Mouse (Mus musculus) C2C12 (cell line): ENCODE measurements around the gene Kcnk13.

Experiments
- CEBPB ChIP-seq: IDR thresholded peaks from one replicate; pipeline ENCODE4 v1.6.1; 2011; ENCODE audit warnings: low read depth, mild to moderate bottlenecking, control low read depth, moderate library complexity
- CTCF ChIP-seq: IDR thresholded peaks from one replicate; pipeline ENCODE4 v1.5.1; 2011; ENCODE audit not compliant: control insufficient read depth, insufficient read depth, insufficient read length
- MAX ChIP-seq: IDR thresholded peaks from one replicate; pipeline ENCODE4 v1.6.1; 2011; ENCODE audit warnings: mild to moderate bottlenecking, control low read depth
- MYOD1 ChIP-seq: IDR thresholded peaks from one replicate; pipeline ENCODE4 v1.6.1; 2011; ENCODE audit warnings: low read depth; ENCODE audit not compliant: control insufficient read depth, insufficient read length

- TF ChIP-seq CTCF (no peak), MAX (no peak), MYOD1 (no peak), CEBPB (no peak)
Observed at GRCm38 (mm10) chr12:99956411-99956810, 7.9 kb upstream of the Kcnk13 start.
